ENCODE assay signal across 28 mouse cellular contexts in genomic region chr1:164977351-164977750, GRCm38 (mm10). TPM values are rescaled to one million over a fixed set of nuclear protein-coding genes. Genes with fewer than 3 reads are reported as not detected.
"Had no signal": no experiment of that assay in that cellular context is flagged by ENCODE, and none has a peak within 500 bp of the region (broad histone marks: within the 10 kb centered on the region; RNA-seq: fewer than 3 reads in every experiment).

No protein-coding gene starts in this region.

- H3K27me3 ChIP-seq: liver, embryonic 13.5 days; megakaryocyte, embryonic 14.5 days; neural tube, embryonic 12.5 days; neural tube, embryonic 15.5 days had no signal

- H3K27ac ChIP-seq: kidney, postnatal 0 days; layer of hippocampus, adult 2 months; left cerebral cortex, adult 2 months; liver, embryonic 13.5 days; macrophage; midbrain, embryonic 10.5 days; neural tube, embryonic 12.5 days; neural tube, embryonic 15.5 days had no signal

- H3K4me1 ChIP-seq: liver, embryonic 13.5 days; neural tube, embryonic 12.5 days; neural tube, embryonic 15.5 days had no signal

- H3K36me3 ChIP-seq: liver, embryonic 13.5 days; midbrain, embryonic 10.5 days; neural tube, embryonic 12.5 days; neural tube, embryonic 15.5 days had no signal

- H3K4me3 ChIP-seq: layer of hippocampus, adult 2 months; left cerebral cortex, adult 2 months; liver, embryonic 13.5 days; megakaryocyte, embryonic 14.5 days; midbrain, embryonic 10.5 days; neural tube, embryonic 12.5 days; neural tube, embryonic 15.5 days had no signal

- DNase-seq: kidney, adult 2 months; kidney, postnatal 25 days; layer of hippocampus, adult 9-11 months; liver, embryonic 13.5 days; lung, adult 2 months; lung, postnatal 14 days; midbrain, embryonic 14.5 days; retina, postnatal 1 day; thymus, adult 18-20 months; thymus, postnatal 14 days; thymus, postnatal 4 days had no signal

RNA-seq across cellular contexts. Expression of gene Xcl1, which starts 42.0 kb away (rescaled TPM):
- total RNA-seq: layer of hippocampus, adult 2 months; layer of hippocampus, postnatal 25 days; left cerebral cortex, adult 2 months; left cerebral cortex, postnatal 10 days; left cerebral cortex, postnatal 36 days; midbrain, postnatal 0 days had no signal
- polyA plus RNA-seq: kidney, embryonic 14.5 days; kidney, postnatal 0 days; limb, embryonic 11.5 days; limb, embryonic 14.5 days; liver, embryonic 13.5 days; liver, embryonic 16.5 days; macrophage; midbrain, embryonic 10.5 days; midbrain, embryonic 14.5 days; midbrain, postnatal 0 days; neural tube, embryonic 12.5 days; neural tube, embryonic 15.5 days; stomach, embryonic 16.5 days had no signal
